Mouse (Mus musculus): ENCODE measurements around the gene Tmem259. TPM values are rescaled to one million over a fixed set of nuclear protein-coding genes. Genes with fewer than 3 reads are reported as not detected.

The Tmem259 gene
- total RNA-seq, 1 experiment: 127 TPM

GRCm38 (mm10) chr10:80021320-80021641 is 37.2 kb upstream of the Tmem259 start:
- Histone ChIP-seq H3K9me3 (ENCODE audit: control insufficient read depth, insufficient read depth, low read depth, low read length) (no peaks in the 10 kb centered on the region), H3K4me1 (ENCODE audit: control insufficient read depth in 2 of 2, insufficient read depth in 2 of 2, low read length in 2 of 2, poor library complexity in 1 of 2) (peaks cover 0 to 43% of the 10 kb centered on the region in 2 experiments; a peak in 3 of 4 replicates), H3K9ac (ENCODE audit: insufficient read depth, low read depth, low read length, poor library complexity, severe bottlenecking) (no peak overlapping the region), H3K4me3 (ENCODE audit: insufficient read depth in 1 of 2, low read depth in 1 of 2, low read length in 2 of 2, poor library complexity in 1 of 2, severe bottlenecking in 1 of 2) (no peak overlapping the region), H3K27ac (ENCODE audit: insufficient read depth, low read depth, low read length, poor library complexity, severe bottlenecking) (no peak overlapping the region), H3K36me3 (ENCODE audit: control insufficient read depth, insufficient read depth, low read length, poor library complexity, severe bottlenecking) (peaks cover 3% of the 10 kb centered on the region; the same call in 1 of the 2 replicates)
- TF ChIP-seq ZC3H11A (IDR thresholded peaks at IDR 0.05; ENCODE audit: borderline replicate concordance, low read depth, low read length) (no peak), MAFK (IDR thresholded peaks at IDR 0.05; ENCODE audit: insufficient read depth, low read depth, low read length) (no peak), CHD2 (IDR thresholded peaks at IDR 0.05; ENCODE audit: low read depth, low read length) (no peak), ZNF384 (IDR thresholded peaks at IDR 0.05; ENCODE audit: low read depth, low read length) (no peak), HCFC1 (IDR thresholded peaks at IDR 0.05; ENCODE audit: borderline replicate concordance, insufficient read depth, low read length) (no peak)
- no peak for DNase-seq (ENCODE audit: low read depth, low spot score)
- in situ Hi-C loops (cut with MboI; ENCODE audit: low sequenced_read_pairs in 2 of 2, unreplicated experiment in 2 of 2): no loop called here

- peaks cover 3% of the 10 kb centered on the region; the same call in 1 of the 2 replicates for H3K36me3 ChIP-seq (ENCODE audit: control insufficient read depth, insufficient read depth, low read length, poor library complexity, severe bottlenecking)
- no peaks in the 10 kb centered on the region for H3K9me3 ChIP-seq (ENCODE audit: control insufficient read depth, insufficient read depth, low read depth, low read length)
- DNase-seq (ENCODE audit: low read depth, low spot score): no peak
- peaks cover 0 to 39% of the 10 kb centered on the region in 2 experiments; a peak in 3 of 4 replicates for H3K4me1 ChIP-seq (ENCODE audit: control insufficient read depth in 2 of 2, insufficient read depth in 2 of 2, low read length in 2 of 2, poor library complexity in 1 of 2)
- TF ChIP-seq ZC3H11A (IDR thresholded peaks at IDR 0.05; ENCODE audit: borderline replicate concordance, low read depth, low read length): no peak
- no peak for TF ChIP-seq HCFC1 (IDR thresholded peaks at IDR 0.05; ENCODE audit: borderline replicate concordance, insufficient read depth, low read length)
- H3K27ac ChIP-seq (ENCODE audit: insufficient read depth, low read depth, low read length, poor library complexity, severe bottlenecking): no peak overlapping the region
- no peak overlapping the region for H3K9ac ChIP-seq (ENCODE audit: insufficient read depth, low read depth, low read length, poor library complexity, severe bottlenecking)
- in situ Hi-C loops (cut with MboI; ENCODE audit: low sequenced_read_pairs in 2 of 2, unreplicated experiment in 2 of 2): no loop called here
- no peak overlapping the region for H3K4me3 ChIP-seq (ENCODE audit: insufficient read depth in 1 of 2, low read depth in 1 of 2, low read length in 2 of 2, poor library complexity in 1 of 2, severe bottlenecking in 1 of 2)
Observed at GRCm38 (mm10) chr10:80020603-80021319, 36.6 kb upstream of the Tmem259 start.

- no peaks in the 10 kb centered on the region for H3K9me3 ChIP-seq (ENCODE audit: control insufficient read depth, insufficient read depth, low read depth, low read length)
- no peak for DNase-seq (ENCODE audit: low read depth, low spot score)
- in situ Hi-C loops (cut with MboI; ENCODE audit: low sequenced_read_pairs in 2 of 2, unreplicated experiment in 2 of 2): no loop called here
- H3K27ac ChIP-seq (ENCODE audit: insufficient read depth, low read depth, low read length, poor library complexity, severe bottlenecking): no peak overlapping the region
- TF ChIP-seq CHD2 (IDR thresholded peaks at IDR 0.05; ENCODE audit: low read depth, low read length) (no peak), ZC3H11A (IDR thresholded peaks at IDR 0.05; ENCODE audit: borderline replicate concordance, low read depth, low read length) (no peak), ZNF384 (IDR thresholded peaks at IDR 0.05; ENCODE audit: low read depth, low read length) (no peak), MAFK (IDR thresholded peaks at IDR 0.05; ENCODE audit: insufficient read depth, low read depth, low read length) (no peak), HCFC1 (IDR thresholded peaks at IDR 0.05; ENCODE audit: borderline replicate concordance, insufficient read depth, low read length) (no peak)
- peaks cover 3% of the 10 kb centered on the region; the same call in 1 of the 2 replicates for H3K36me3 ChIP-seq (ENCODE audit: control insufficient read depth, insufficient read depth, low read length, poor library complexity, severe bottlenecking)
- H3K4me3 ChIP-seq (ENCODE audit: insufficient read depth in 1 of 2, low read depth in 1 of 2, low read length in 2 of 2, poor library complexity in 1 of 2, severe bottlenecking in 1 of 2): peak overlapping the region; percentile 2 to 16; a peak in 2 of 4 replicates
- peaks cover 0 to 35% of the 10 kb centered on the region in 2 experiments; a peak in 3 of 4 replicates for H3K4me1 ChIP-seq (ENCODE audit: control insufficient read depth in 2 of 2, insufficient read depth in 2 of 2, low read length in 2 of 2, poor library complexity in 1 of 2)
- no peak overlapping the region for H3K9ac ChIP-seq (ENCODE audit: insufficient read depth, low read depth, low read length, poor library complexity, severe bottlenecking)
Observed at GRCm38 (mm10) chr10:80020191-80020590, 36.1 kb upstream of the Tmem259 start.

GRCm38 (mm10) chr10:80019471-80020131 is 35.5 kb upstream of the Tmem259 start:
- H3K9ac ChIP-seq (ENCODE audit: insufficient read depth, low read depth, low read length, poor library complexity, severe bottlenecking): 0 out of 2 replicates have a peak overlapping the region, but pooled peaks have one; percentile 12
- DNase-seq (ENCODE audit: low read depth, low spot score): no peak
- H3K4me1 ChIP-seq (ENCODE audit: control insufficient read depth in 2 of 2, insufficient read depth in 2 of 2, low read length in 2 of 2, poor library complexity in 1 of 2): peaks cover 0 to 36% of the 10 kb centered on the region in 2 experiments; a peak in 3 of 4 replicates

More at GRCm38 (mm10) chr10:80019471-80020131, 35.5 kb upstream of the Tmem259 start:
- Histone ChIP-seq H3K4me3 (ENCODE audit: insufficient read depth in 1 of 2, low read depth in 1 of 2, low read length in 2 of 2, poor library complexity in 1 of 2, severe bottlenecking in 1 of 2) (peak overlapping the region; percentile 2 to 16; a peak in 2 of 4 replicates), H3K9me3 (ENCODE audit: control insufficient read depth, insufficient read depth, low read depth, low read length) (no peaks in the 10 kb centered on the region), H3K36me3 (ENCODE audit: control insufficient read depth, insufficient read depth, low read length, poor library complexity, severe bottlenecking) (peaks cover 3% of the 10 kb centered on the region; the same call in 1 of the 2 replicates), H3K27ac (ENCODE audit: insufficient read depth, low read depth, low read length, poor library complexity, severe bottlenecking) (no peak overlapping the region)
- in situ Hi-C loops (cut with MboI; ENCODE audit: low sequenced_read_pairs in 2 of 2, unreplicated experiment in 2 of 2): no loop called here
- TF ChIP-seq MAFK (IDR thresholded peaks at IDR 0.05; ENCODE audit: insufficient read depth, low read depth, low read length) (no peak), HCFC1 (IDR thresholded peaks at IDR 0.05; ENCODE audit: borderline replicate concordance, insufficient read depth, low read length) (no peak), ZC3H11A (IDR thresholded peaks at IDR 0.05; ENCODE audit: borderline replicate concordance, low read depth, low read length) (no peak), ZNF384 (IDR thresholded peaks at IDR 0.05; ENCODE audit: low read depth, low read length) (no peak), CHD2 (IDR thresholded peaks at IDR 0.05; ENCODE audit: low read depth, low read length) (no peak)

Data from ES-E14 (cell line).